Mouse (Mus musculus): ENCODE measurements around the gene Sobp. TPM values are rescaled to one million over a fixed set of nuclear protein-coding genes. Genes with fewer than 3 reads are reported as not detected.
A peak's percentile ranks its signal among the peaks of the same experiment; 100 is the strongest.

The Sobp gene
- total RNA-seq, 2 experiments from 2014 or later: not detected

- ATAC-seq (replicated peaks; ENCODE audit: low FRiP score, poor library complexity, severe bottlenecking): no peak
Measured at GRCm38 (mm10) chr10:43003466-43003757, 170.9 kb downstream of the Sobp start.

DNA sequence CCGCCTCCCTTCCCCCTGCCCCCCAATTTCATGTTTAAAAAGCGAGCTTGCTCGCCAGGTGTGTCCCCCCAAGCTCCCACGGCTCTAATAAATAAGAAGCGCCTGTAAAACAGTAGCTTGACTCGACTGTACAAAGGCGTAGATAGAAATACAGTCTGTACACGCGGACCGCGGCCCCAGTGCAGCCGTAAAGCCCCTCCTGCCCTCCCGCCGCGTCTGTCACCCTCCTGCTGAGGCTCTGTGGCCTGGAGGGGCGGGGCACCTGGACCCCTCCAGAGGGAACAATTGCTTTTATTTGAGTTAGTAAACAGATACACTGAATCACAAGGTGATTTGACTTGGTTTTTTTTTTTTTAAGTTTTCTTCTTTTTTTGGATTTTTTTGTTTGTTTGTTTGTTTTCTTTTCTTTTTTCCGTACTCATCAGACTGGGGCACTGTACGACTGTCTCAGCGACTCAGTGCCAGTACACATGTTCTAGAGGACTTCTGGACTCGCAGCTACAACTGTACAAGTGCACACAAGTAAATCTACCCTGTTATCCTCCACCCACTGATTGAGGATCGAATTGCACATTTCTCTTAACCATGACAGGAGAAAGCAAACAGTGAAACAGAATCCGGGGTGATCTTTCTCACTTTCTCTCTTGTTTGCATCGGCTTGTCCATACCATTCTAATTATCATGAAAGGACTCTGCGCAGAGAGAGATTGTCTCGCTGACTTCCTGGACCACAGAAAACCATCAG is 171.4 kb downstream of the Sobp start:
- no peak for ATAC-seq (replicated peaks; ENCODE audit: low FRiP score, poor library complexity, severe bottlenecking)

GRCm38 (mm10) chr10:43002066-43002678 is 172.2 kb downstream of the Sobp start:
- ATAC-seq (replicated peaks; ENCODE audit: low FRiP score, poor library complexity, severe bottlenecking): no peak

DNA sequence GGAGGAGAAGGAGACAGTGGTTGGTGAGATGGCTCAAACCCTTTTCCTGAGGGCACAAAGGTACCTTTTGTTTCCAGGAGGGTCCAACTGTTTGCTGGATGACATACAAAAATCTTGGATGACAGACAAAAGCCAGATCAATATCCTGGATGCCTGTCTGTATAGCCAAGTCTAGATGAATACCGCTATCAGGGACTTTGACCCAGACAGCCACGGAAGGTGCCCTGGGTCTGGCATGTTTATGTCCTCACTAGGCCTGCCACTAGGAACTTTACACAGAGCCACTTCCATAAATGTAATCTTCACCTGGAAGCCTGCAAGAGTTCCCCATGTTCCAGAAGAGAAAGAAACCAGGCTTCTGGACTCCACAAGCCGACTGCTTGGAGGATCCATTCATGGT is 172.9 kb downstream of the Sobp start:
- no peak for ATAC-seq (replicated peaks; ENCODE audit: low FRiP score, poor library complexity, severe bottlenecking)

DNA sequence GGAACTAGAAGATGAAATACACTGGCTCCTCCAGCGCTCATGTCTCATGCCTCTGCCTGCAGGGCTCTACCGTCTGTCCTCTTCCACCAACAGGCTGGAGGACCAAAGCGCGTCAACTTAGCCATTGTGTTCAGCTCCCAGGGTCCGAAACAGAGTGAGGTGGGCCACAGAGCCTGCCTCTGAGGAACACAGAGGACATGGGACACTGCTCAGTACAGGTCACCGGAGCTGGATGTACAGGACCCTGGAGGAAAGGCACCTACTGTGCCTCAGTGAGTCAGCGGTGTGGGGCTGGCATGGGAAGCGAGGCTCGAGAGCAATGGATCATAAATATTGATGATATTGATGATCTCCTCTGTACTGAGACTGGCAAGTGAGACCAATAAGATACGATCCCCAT is 175.0 kb downstream of the Sobp start:
- no peak for ATAC-seq (replicated peaks; ENCODE audit: low FRiP score, poor library complexity, severe bottlenecking)

- no peak for ATAC-seq (replicated peaks; ENCODE audit: low FRiP score, poor library complexity, severe bottlenecking)
Measured at GRCm38 (mm10) chr10:42997278-42997677, 177.1 kb downstream of the Sobp start.

- ATAC-seq (replicated peaks; ENCODE audit: low FRiP score, poor library complexity, severe bottlenecking): no peak
Measured at GRCm38 (mm10) chr10:42995484-42995895, 178.8 kb downstream of the Sobp start.

DNA sequence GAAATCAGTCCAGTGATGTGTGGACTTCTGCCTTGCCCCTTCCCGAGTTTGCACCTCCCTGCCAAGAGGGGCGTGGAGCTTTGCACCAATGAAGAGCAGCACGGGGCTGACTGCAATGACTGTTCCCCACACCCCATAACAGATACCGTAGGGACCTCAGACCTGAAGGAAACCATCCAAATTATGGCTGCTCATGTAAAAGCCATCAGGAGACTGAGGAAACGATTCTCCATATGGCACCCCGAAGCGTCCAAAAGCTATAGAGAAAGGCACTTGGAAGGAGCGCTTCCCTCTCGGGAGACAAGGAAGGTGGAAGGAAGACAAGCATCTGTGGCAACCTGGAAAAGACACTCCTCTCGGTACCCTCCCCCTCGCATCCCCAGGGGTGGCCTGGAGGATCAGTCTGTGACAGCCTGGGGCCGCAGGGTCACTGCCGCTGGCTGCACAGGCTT is 180.0 kb downstream of the Sobp start:
- no peak for ATAC-seq (replicated peaks; ENCODE audit: low FRiP score, poor library complexity, severe bottlenecking)

GRCm38 (mm10) chr10:42991018-42991417 is 183.3 kb downstream of the Sobp start:
- no peak for ATAC-seq (replicated peaks; ENCODE audit: low FRiP score, poor library complexity, severe bottlenecking)

- peak; percentile 60; the same call in 1 of the 2 replicates for ATAC-seq (replicated peaks; ENCODE audit: low FRiP score, poor library complexity, severe bottlenecking)
Measured at GRCm38 (mm10) chr10:42989910-42990309, 184.4 kb downstream of the Sobp start.

- ATAC-seq (replicated peaks; ENCODE audit: low FRiP score, poor library complexity, severe bottlenecking): no peak
Measured at GRCm38 (mm10) chr10:42988627-42989026, 185.7 kb downstream of the Sobp start.

GRCm38 (mm10) chr10:42987594-42988052 is 186.7 kb downstream of the Sobp start:
- no peak for ATAC-seq (replicated peaks; ENCODE audit: low FRiP score, poor library complexity, severe bottlenecking)

GRCm38 (mm10) chr10:42984886-42985285 is 189.4 kb downstream of the Sobp start:
- no peak for ATAC-seq (replicated peaks; ENCODE audit: low FRiP score, poor library complexity, severe bottlenecking)

DNA sequence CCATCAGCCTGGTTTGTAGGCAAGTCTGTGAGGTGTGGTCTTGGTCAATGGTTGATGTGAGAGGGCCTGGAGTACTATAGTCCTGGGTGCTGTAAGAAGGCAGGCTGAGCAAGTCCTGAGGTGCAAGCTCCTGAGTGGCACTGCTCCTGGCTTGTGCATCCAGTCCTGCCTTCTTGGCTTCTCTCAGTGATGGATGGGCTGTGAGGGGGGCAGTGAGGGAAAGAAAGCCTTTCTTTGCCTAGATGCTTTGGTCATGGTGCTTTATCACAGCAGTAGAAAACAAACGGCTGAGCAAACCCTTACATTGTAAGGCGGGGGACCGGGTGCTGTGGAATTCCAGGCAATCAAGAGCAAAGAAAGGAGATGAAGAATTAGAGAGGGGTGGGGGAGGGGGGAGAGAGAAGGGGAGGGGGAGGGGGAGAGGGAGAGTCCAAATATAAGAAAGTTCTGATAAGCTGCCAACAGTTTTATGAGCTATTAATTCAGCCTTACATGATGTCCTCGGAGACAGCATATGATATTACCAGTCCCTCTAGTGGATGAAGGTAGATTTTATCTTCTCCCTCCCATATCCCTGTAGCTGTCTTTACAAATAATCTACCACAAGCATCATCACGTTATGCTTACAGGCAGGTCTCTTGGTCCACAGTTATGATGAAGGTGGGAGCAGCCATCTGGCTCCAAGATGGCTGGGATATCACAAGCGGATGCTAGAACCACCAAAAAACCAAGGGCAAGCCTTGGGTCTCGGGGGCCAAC is 193.2 kb downstream of the Sobp start:
- ATAC-seq (replicated peaks; ENCODE audit: low FRiP score, poor library complexity, severe bottlenecking): no peak

DNA sequence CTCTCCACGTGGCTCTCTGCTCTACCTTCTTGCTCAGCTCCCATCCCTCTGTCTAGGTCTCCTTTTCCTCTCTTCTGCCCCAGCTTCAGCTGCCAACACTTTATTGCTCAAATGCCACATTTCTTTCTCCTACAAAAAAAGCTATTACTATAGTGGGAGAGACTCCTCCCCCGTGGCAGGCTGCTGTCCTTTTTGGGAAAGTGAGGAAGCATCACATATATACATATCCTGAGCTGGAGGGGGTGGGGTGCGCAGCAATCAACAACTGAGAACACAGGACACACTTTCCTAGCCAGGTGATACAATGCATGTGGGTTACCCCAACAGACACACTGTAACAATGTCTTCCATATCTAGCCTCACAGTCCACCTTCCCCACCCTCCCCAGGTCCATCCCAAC is 196.0 kb downstream of the Sobp start:
- no peak for ATAC-seq (replicated peaks; ENCODE audit: low FRiP score, poor library complexity, severe bottlenecking)

- ATAC-seq (replicated peaks; ENCODE audit: low FRiP score, poor library complexity, severe bottlenecking): no peak
Measured at GRCm38 (mm10) chr10:42976577-42976976, 197.8 kb downstream of the Sobp start.

DNA sequence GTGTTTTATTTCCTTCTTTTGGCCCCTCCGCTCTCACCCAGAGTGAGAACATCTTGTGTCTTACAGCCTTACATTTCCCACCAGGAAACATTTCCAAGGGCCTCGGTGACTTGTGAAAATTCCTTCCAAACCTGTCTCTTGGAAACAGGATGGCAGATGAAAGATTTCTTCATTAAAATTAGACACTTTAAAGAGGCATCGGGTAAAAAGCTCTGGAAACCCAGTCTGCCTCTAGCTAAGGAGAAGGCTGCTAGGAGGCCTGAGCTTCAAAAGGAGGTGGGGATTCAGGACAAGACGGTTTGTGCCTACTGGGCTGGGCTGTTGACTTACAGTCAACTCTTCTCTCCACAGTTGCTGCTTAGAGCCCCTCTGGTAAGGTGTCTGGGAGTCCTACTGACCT is 200.8 kb downstream of the Sobp start:
- no peak for ATAC-seq (replicated peaks; ENCODE audit: low FRiP score, poor library complexity, severe bottlenecking)

DNA sequence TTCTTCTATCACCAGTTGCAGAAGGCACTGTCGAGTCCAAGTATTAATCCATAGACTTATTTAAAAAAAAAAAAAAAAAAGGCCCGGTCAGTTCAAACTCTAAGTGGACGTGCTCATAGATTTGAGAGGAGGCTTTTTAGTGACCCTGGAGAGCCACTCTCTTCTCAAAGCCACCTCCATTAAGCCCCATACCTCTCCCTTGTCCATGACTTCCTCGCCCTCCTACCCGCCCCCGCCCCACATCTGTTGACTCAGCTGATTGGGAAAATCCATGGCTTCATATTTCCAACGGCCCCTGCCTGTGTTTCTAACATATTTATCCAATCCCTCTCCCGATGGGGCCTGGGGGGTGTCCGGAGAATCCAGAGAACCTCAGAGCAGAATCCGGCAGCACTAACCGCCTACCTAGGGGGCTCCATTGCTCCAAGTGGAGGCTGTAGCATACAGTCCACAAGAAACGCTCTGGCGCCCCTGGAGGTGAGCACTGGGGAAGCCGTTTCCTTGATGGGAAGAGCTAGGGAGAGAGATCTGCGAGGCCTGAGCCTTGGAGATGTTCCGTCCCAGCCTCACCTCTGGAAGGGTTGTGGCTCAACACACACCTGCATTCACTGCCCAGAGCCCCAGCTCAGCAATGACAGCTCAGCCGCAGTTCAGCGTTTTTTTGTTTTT is 201.7 kb downstream of the Sobp start:
- ATAC-seq (replicated peaks; ENCODE audit: low FRiP score, poor library complexity, severe bottlenecking): no peak

- ATAC-seq (replicated peaks; ENCODE audit: low FRiP score, poor library complexity, severe bottlenecking): no peak
Measured at GRCm38 (mm10) chr10:42968332-42968731, 206.0 kb downstream of the Sobp start.

DNA sequence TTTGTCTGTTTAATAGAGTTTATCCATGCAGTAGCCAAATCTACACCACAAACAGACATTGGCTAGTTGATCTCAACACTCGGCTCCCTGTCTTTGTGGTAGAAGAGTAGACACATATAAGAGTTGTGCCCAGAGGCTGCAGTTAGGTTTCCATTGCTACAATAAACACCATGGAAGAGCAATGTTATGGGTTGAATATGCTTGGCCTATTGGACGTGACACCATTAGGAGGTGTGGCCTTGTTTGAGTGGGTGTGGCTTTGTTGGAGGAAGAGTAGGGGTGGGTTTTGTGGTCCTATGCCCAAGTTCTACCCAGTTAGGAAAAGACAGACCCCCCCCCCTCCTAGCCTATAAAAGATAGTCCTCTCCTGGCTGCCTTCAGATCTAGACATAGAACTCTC is 211.3 kb downstream of the Sobp start:
- no peak for ATAC-seq (replicated peaks; ENCODE audit: low FRiP score, poor library complexity, severe bottlenecking)
